8 mouse cellular contexts compared by ENCODE assay signal in genomic region chr4:141010118-141010517, GRCm38 (mm10). TPM values are rescaled to one million over a fixed set of nuclear protein-coding genes. Genes with fewer than 3 reads are reported as not detected.
DNase-seq lines count a peak whose midpoint lies in the region; ATAC-seq and TF ChIP-seq lines count a peak whose summit lies in the region.

Gene Mfap2, plus strand, starts transcription at chr4:141010418.

- intact Hi-C loops in heart, adult 2 months (cut with DNase I) = no loop called here
- intact Hi-C loops in heart, postnatal 25 days (cut with DNase I) = no loop called here

- TF ChIP-seq EP300 in heart, adult 2 months (IDR thresholded peaks at IDR 0.05; ENCODE audit: insufficient read depth, low read depth, low read length) = no peak
- no peak for TF ChIP-seq EP300 in ES-Bruce4 (IDR thresholded peaks at IDR 0.05; ENCODE audit: insufficient read depth, low read depth, low read length)

- no peak for TF ChIP-seq CTCF in heart, adult 2 months (IDR thresholded peaks at IDR 0.05)
- no peak for TF ChIP-seq CTCF in ES-Bruce4 (IDR thresholded peaks at IDR 0.05; ENCODE audit: low read depth, low read length)

- H3K9ac ChIP-seq in heart, adult 2 months (ENCODE audit: low read depth, low read length) = peak within 1 kb of the TSS; percentile 65
- H3K9ac ChIP-seq in ES-Bruce4 (ENCODE audit: low read depth, poor library complexity, severe bottlenecking) = peak within 1 kb of the TSS; percentile 23; the same call in 1 of the 2 replicates
- peak within 1 kb of the TSS; percentile 39; the same call in 1 of the 2 replicates for H3K9ac ChIP-seq in liver, embryonic 13.5 days

- H3K4me3 ChIP-seq in heart, adult 2 months = peak within 1 kb of the TSS; percentile 49
- peak within 1 kb of the TSS; percentile 43 for H3K4me3 ChIP-seq in ES-Bruce4 (ENCODE audit: low read depth, low read length)
- peak within 1 kb of the TSS; percentile 50 for H3K4me3 ChIP-seq in liver, embryonic 13.5 days (replicated peaks)

- 26% methylated on average over 7 of the region's 7 CpGs for WGBS in heart, adult 2 months
- WGBS in liver, embryonic 13.5 days (ENCODE audit: insufficient replicate concordance) = 22% methylated on average over 7 of the region's 7 CpGs

- peaks cover 10% of the 10 kb centered on the region for H3K4me1 ChIP-seq in heart, adult 2 months (ENCODE audit: control insufficient read depth, insufficient read depth, low read length)
- no peaks in the 10 kb centered on the region for H3K4me1 ChIP-seq in ES-Bruce4 (ENCODE audit: control insufficient read depth, insufficient read depth, low read length)
- peaks cover 28% of the 10 kb centered on the region for H3K4me1 ChIP-seq in liver, embryonic 13.5 days (replicated peaks)

- TF ChIP-seq POLR2A in heart, adult 2 months (IDR thresholded peaks at IDR 0.05; ENCODE audit: insufficient read depth, low read depth, low read length) = no peak
- no peak for TF ChIP-seq POLR2A in ES-Bruce4 (IDR thresholded peaks at IDR 0.05; ENCODE audit: insufficient read depth, low read length)

- DNase-seq in heart, adult 2 months = no peak
- DNase-seq in heart, postnatal 25 days (ENCODE audit: low spot score) = no peak
- no peak for DNase-seq in gastrocnemius, postnatal 4 days (ENCODE audit: low spot score in 2 of 2)
- DNase-seq in liver, embryonic 13.5 days = no peak
- no peak for DNase-seq in frontal cortex, postnatal 14 days (ENCODE audit: low spot score in 2 of 2)

- no peaks in the 10 kb centered on the region for H3K79me2 ChIP-seq in heart, adult 2 months (replicated peaks; ENCODE audit: control insufficient read depth, insufficient read depth, low read length)

- no peak for ATAC-seq in liver, embryonic 13.5 days (ENCODE audit: low read depth)
- ATAC-seq in megakaryocyte-erythroid progenitor cell, adult 5-6 weeks (replicated peaks; ENCODE audit: low FRiP score, low TSS enrichment, poor library complexity, severe bottlenecking) = no peak
- no peak for ATAC-seq in monocyte, adult 5-6 weeks (replicated peaks; ENCODE audit: insufficient number of reproducible peaks, low FRiP score, low TSS enrichment, poor library complexity, severe bottlenecking)

- peak within 1 kb of the TSS; percentile 62 for H3K4me2 ChIP-seq in liver, embryonic 13.5 days

- H3K27ac ChIP-seq in heart, adult 2 months = peak within 1 kb of the TSS; percentile 49
- H3K27ac ChIP-seq in ES-Bruce4 (ENCODE audit: insufficient read depth, low read length) = no peak within 1 kb of the TSS
- H3K27ac ChIP-seq in liver, embryonic 13.5 days = no peak within 1 kb of the TSS

- peaks cover 9% of the 10 kb centered on the region; the same call in 1 of the 2 replicates for H3K9me3 ChIP-seq in ES-Bruce4 (replicated peaks; ENCODE audit: control insufficient read depth, insufficient read depth, low read length, poor library complexity, severe bottlenecking)
- H3K9me3 ChIP-seq in liver, embryonic 13.5 days (replicated peaks) = no peaks in the 10 kb centered on the region

- H3K27me3 ChIP-seq in heart, adult 2 months (ENCODE audit: control insufficient read depth, insufficient read depth, low read length) = no peaks in the 10 kb centered on the region
- no peaks in the 10 kb centered on the region for H3K27me3 ChIP-seq in ES-Bruce4 (ENCODE audit: control insufficient read depth, insufficient read depth, low read length, poor library complexity, severe bottlenecking)
- peaks cover 34% of the 10 kb centered on the region for H3K27me3 ChIP-seq in liver, embryonic 13.5 days

- no peaks in the 10 kb centered on the region for H3K36me3 ChIP-seq in heart, adult 2 months (ENCODE audit: control insufficient read depth, insufficient read depth, low read length)
- no peaks in the 10 kb centered on the region for H3K36me3 ChIP-seq in ES-Bruce4 (ENCODE audit: control insufficient read depth, insufficient read depth, low read length, poor library complexity, severe bottlenecking)
- peaks cover 22% of the 10 kb centered on the region for H3K36me3 ChIP-seq in liver, embryonic 13.5 days

RNA-seq across cellular contexts. Expression of gene Mfap2, which starts in this region (rescaled TPM):
- 1 to 10 TPM; 3.1 TPM for total RNA-seq in heart, adult 2 months (2021)
- polyA plus RNA-seq in heart, adult 2 months (2012; rRNA removed) = 12.2 and 17.6 TPM in 2 replicates
- 1 to 10 TPM; 6.7 to 6.9 TPM for total RNA-seq in heart, postnatal 25 days (2021)
- polyA plus RNA-seq in ES-Bruce4 (2011; ENCODE audit: insufficient read depth, insufficient read length, low read depth, missing spikeins) = 4.5 and 5.2 TPM in 2 replicates
- total RNA-seq in gastrocnemius, postnatal 4 days (2021) = 100 to 1,000 TPM; 175 to 183 TPM
- 21.8 and 22.5 TPM in 2 replicates for polyA plus RNA-seq in liver, embryonic 13.5 days (2015; fragmentation: Nextera tagmentation; extraction: Ambion mirVana)
- total RNA-seq in megakaryocyte-erythroid progenitor cell, adult 5-6 weeks (2014; fragmentation: Nextera tagmentation) = not detected in 2 replicates
- not detected in 2 replicates for total RNA-seq in megakaryocyte-erythroid progenitor cell, adult 5-6 weeks (2017)
- total RNA-seq in monocyte, adult 5-6 weeks (2017) = not detected in 3 replicates

Comparison
In these comparisons a context has a peak if more than half of its experiments do, and no peak if none do; other contexts are left out.
1. RNA of gene Mfap2 (total RNA-seq): 175 to 183 TPM in gastrocnemius, postnatal 4 days; 6.7 to 6.9 TPM in heart, postnatal 25 days, 3.1 TPM in heart, adult 2 months, not detected in megakaryocyte-erythroid progenitor cell, adult 5-6 weeks and not detected in monocyte, adult 5-6 weeks; every median in the first group is over 10 times any median in the second.
2. Peak in every context shown above with its lines, with median percentiles within 50 percentile points of each other: H3K4me3 ChIP-seq and H3K9ac ChIP-seq.